In the genomic region with DNA sequence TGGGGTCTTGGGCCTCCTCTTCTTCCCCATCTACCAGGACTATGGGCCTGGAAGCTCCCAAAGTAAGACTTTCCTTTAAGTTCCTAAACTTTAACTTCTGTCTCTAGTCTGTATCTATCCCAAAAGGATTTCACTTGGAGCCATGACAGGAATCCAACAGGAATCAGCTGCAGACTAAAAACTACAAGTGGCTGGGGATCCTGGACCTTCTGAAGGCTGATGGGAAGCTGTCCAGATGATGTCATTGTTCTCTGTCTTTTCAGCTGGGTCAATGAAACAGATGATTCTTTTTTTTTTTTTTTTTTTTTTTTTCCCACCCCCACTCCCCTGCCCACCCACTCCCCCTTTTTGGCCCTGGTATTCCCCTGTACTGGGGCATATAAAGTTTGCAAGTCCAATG, we compare ENCODE assay signal across 25 mouse cellular contexts. TPM values are rescaled to one million over a fixed set of nuclear protein-coding genes. Genes with fewer than 3 reads are reported as not detected.
DNase-seq lines count a peak whose midpoint lies in the region; ATAC-seq lines count a peak whose summit lies in the region.
"Had no signal": no experiment of that assay in that cellular context is flagged by ENCODE, and none has a peak within 500 bp of the region (broad histone marks: within the 10 kb centered on the region; RNA-seq: fewer than 3 reads in every experiment).

No protein-coding gene starts in this region.

- H3K4me3 ChIP-seq in embryonic facial prominence, embryonic 14.5 days (ENCODE audit: low read depth, low read length): no peak overlapping the region
- no peak overlapping the region for H3K4me3 ChIP-seq in embryonic facial prominence, embryonic 10.5 days
- H3K4me3 ChIP-seq in heart, embryonic 11.5 days (ENCODE audit: low read depth, low read length): no peak overlapping the region
- H3K4me3 ChIP-seq: embryonic facial prominence, embryonic 15.5 days; heart, embryonic 15.5 days had no signal

- no peak overlapping the region for H3K27ac ChIP-seq in embryonic facial prominence, embryonic 14.5 days (replicated peaks; ENCODE audit: low read depth, low read length)
- no peak overlapping the region for H3K27ac ChIP-seq in embryonic facial prominence, embryonic 10.5 days (replicated peaks)
- H3K27ac ChIP-seq in heart, embryonic 11.5 days (ENCODE audit: low read depth, low read length): no peak overlapping the region
- H3K27ac ChIP-seq: embryonic facial prominence, embryonic 15.5 days; heart, embryonic 15.5 days; hindbrain, embryonic 14.5 days; hindbrain, postnatal 0 days had no signal

- H3K4me1 ChIP-seq in embryonic facial prominence, embryonic 14.5 days (ENCODE audit: control insufficient read depth, insufficient read depth, low read length): no peaks in the 10 kb centered on the region
- H3K4me1 ChIP-seq in embryonic facial prominence, embryonic 10.5 days: no peaks in the 10 kb centered on the region
- no peaks in the 10 kb centered on the region for H3K4me1 ChIP-seq in heart, embryonic 11.5 days (ENCODE audit: control insufficient read depth, insufficient read depth, low read length)
- H3K4me1 ChIP-seq: heart, embryonic 15.5 days had no signal

- H3K36me3 ChIP-seq in embryonic facial prominence, embryonic 14.5 days (ENCODE audit: control insufficient read depth, insufficient read depth, low read length): no peaks in the 10 kb centered on the region
- no peaks in the 10 kb centered on the region for H3K36me3 ChIP-seq in embryonic facial prominence, embryonic 10.5 days (replicated peaks)
- H3K36me3 ChIP-seq in heart, embryonic 11.5 days (ENCODE audit: control insufficient read depth, insufficient read depth, low read length): no peaks in the 10 kb centered on the region
- H3K36me3 ChIP-seq: embryonic facial prominence, embryonic 15.5 days; heart, embryonic 15.5 days had no signal

- ATAC-seq in embryonic facial prominence, embryonic 14.5 days (ENCODE audit: low read depth): no peak
- ATAC-seq in heart, embryonic 11.5 days (replicated peaks; ENCODE audit: insufficient number of reproducible peaks, low FRiP score, low TSS enrichment): no peak
- ATAC-seq: activated CD4-positive, CD25-positive, alpha-beta regulatory T cell, adult 4 months; forebrain, embryonic 14.5 days; forebrain, postnatal 0 days; hindbrain, postnatal 0 days; inflammation-experienced regulatory T-cells, adult 6 months; intestine, embryonic 16.5 days had no signal

- peak; percentile 61 for DNase-seq in embryonic facial prominence, embryonic 14.5 days (ENCODE audit: low spot score)
- DNase-seq in embryonic facial prominence, embryonic 10.5 days (ENCODE audit: low spot score): no peak
- peak; percentile 38 to 63 for DNase-seq in heart, adult 18-20 months
- peak; percentile 21 to 59 for DNase-seq in heart, postnatal 14 days
- no peak for DNase-seq in heart, postnatal 25 days (ENCODE audit: low spot score)
- DNase-seq: adrenal gland, adult 8-10 months; adrenal gland, postnatal 25 days; cerebellum, adult 11-12 months; cerebellum, adult 8-10 months; cerebellum, postnatal 10 days; cerebellum, postnatal 36 days; embryo, embryonic 11 days; forebrain, postnatal 0 days; gastrocnemius, postnatal 10 days; kidney, adult 18-20 months; kidney, adult 9 months had no signal

- 0 out of 2 replicates have a peak, but pooled peaks cover 3% of the 10 kb centered on the region for H3K9me3 ChIP-seq in embryonic facial prominence, embryonic 14.5 days (ENCODE audit: control insufficient read depth, low read length)
- H3K9me3 ChIP-seq in embryonic facial prominence, embryonic 10.5 days: no peaks in the 10 kb centered on the region
- H3K9me3 ChIP-seq in heart, embryonic 11.5 days (replicated peaks; ENCODE audit: control insufficient read depth, low read length): no peaks in the 10 kb centered on the region
- H3K9me3 ChIP-seq: embryonic facial prominence, embryonic 15.5 days; heart, embryonic 15.5 days had no signal

- H3K9ac ChIP-seq in embryonic facial prominence, embryonic 14.5 days (ENCODE audit: low read depth, low read length): no peak overlapping the region
- no peak overlapping the region for H3K9ac ChIP-seq in heart, embryonic 11.5 days (ENCODE audit: low read depth, low read length)
- H3K9ac ChIP-seq: embryonic facial prominence, embryonic 15.5 days; forebrain, postnatal 0 days; heart, embryonic 15.5 days; hindbrain, embryonic 14.5 days had no signal

- H3K4me2 ChIP-seq in embryonic facial prominence, embryonic 14.5 days (ENCODE audit: low read depth, low read length): no peak overlapping the region
- no peak overlapping the region for H3K4me2 ChIP-seq in heart, embryonic 11.5 days
- H3K4me2 ChIP-seq: embryonic facial prominence, embryonic 15.5 days; heart, embryonic 15.5 days; hindbrain, embryonic 14.5 days had no signal

- intact Hi-C loops in heart, postnatal 14 days (cut with DNase I): no loop called here
- intact Hi-C loops in heart, postnatal 25 days (cut with DNase I): no loop called here

- no peaks in the 10 kb centered on the region for H3K27me3 ChIP-seq in embryonic facial prominence, embryonic 14.5 days (replicated peaks; ENCODE audit: control insufficient read depth, insufficient read depth, low read length)
- no peaks in the 10 kb centered on the region for H3K27me3 ChIP-seq in embryonic facial prominence, embryonic 10.5 days (replicated peaks; ENCODE audit: low read depth, poor library complexity, severe bottlenecking)
- H3K27me3 ChIP-seq in heart, embryonic 11.5 days (ENCODE audit: control insufficient read depth, insufficient read depth, low read length): no peaks in the 10 kb centered on the region
- H3K27me3 ChIP-seq: embryonic facial prominence, embryonic 15.5 days; heart, embryonic 15.5 days had no signal

RNA-seq across cellular contexts. Expression of a gene that starts 16.4 kb away (rescaled TPM):
- polyA plus RNA-seq in embryonic facial prominence, embryonic 14.5 days (2014; fragmentation: Nextera tagmentation; extraction: Ambion mirVana): 95.6 and 99.9 TPM in 2 replicates
- polyA plus RNA-seq in embryonic facial prominence, embryonic 10.5 days (2016; fragmentation: Nextera tagmentation; extraction: Ambion mirVana): 94.5 and 105 TPM in 2 replicates
- 10 to 100 TPM; 32.9 to 38.2 TPM for total RNA-seq in heart, adult 18-20 months (2021)
- 56.7 and 64.9 TPM in 2 replicates for polyA plus RNA-seq in heart, embryonic 11.5 days (2014; fragmentation: Nextera tagmentation; extraction: Ambion mirVana)
- total RNA-seq in heart, postnatal 14 days (2021): 10 to 100 TPM; 37.5 to 41.0 TPM
- total RNA-seq in heart, postnatal 25 days (2021): 10 to 100 TPM; 30.0 to 33.4 TPM

Comparison
In these comparisons a context has a peak if more than half of its experiments do, and no peak if none do; other contexts are left out.
1. DNase-seq: peak in embryonic facial prominence, embryonic 14.5 days (single experiment), heart, adult 18-20 months (2 of 2) and heart, postnatal 14 days (2 of 2); none in embryonic facial prominence, embryonic 10.5 days (single experiment) and heart, postnatal 25 days (single experiment).